Mouse (Mus musculus): ENCODE measurements around the gene Epha3.
A peak's percentile ranks its signal among the peaks of the same experiment; 100 is the strongest.

Epha3 gene

GRCm38 (mm10) chr16:63782101-63782500 is 81.9 kb downstream of the Epha3 start:
- DNase-seq = no peak

DNA sequence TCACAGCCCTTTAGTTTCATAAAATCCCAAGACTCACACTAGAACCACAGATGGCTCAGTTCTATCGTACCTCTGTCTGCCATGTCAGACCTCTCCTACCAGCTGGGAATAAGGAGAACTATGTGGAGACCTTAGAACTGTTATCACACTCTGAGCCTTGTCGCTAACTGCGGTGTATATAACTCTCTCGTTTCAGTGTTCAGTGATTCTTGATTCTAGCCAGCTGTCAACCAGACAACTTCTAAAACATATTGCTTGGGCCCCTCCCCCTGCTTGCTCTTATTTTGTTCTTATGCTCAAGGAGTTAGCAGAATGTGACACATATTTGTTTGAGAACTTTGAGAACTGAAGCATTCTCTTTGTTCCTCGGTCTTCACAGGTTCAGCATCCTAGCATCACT is 83.8 kb downstream of the Epha3 start:
- no peak for DNase-seq

DNA sequence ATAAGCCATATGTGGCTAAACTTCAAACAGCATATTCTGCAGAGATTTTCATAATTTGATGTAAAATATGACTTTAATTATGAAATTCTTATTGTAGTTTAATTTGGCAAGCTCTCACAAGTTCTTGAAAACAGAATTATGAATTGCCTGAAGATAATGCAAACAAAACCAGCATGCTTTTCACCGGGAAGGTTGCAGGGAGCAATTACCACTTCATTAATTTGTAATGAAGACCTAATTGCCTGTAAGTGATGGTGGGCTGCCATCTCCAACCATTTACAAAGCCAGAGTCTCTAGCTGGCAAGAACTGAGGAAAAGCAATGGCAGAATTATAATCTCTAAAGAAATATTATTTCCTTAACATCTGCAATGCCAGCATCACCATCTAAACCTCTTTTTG is 86.2 kb downstream of the Epha3 start:
- DNase-seq = no peak

GRCm38 (mm10) chr16:63772566-63772965 is 91.4 kb downstream of the Epha3 start:
- no peak for DNase-seq

GRCm38 (mm10) chr16:63767589-63767988 is 96.4 kb downstream of the Epha3 start:
- no peak for DNase-seq

GRCm38 (mm10) chr16:63761177-63761576 is 102.8 kb downstream of the Epha3 start:
- no peak for DNase-seq

- DNase-seq = no peak
Measured at GRCm38 (mm10) chr16:63760112-63760511, 103.9 kb downstream of the Epha3 start.

DNA sequence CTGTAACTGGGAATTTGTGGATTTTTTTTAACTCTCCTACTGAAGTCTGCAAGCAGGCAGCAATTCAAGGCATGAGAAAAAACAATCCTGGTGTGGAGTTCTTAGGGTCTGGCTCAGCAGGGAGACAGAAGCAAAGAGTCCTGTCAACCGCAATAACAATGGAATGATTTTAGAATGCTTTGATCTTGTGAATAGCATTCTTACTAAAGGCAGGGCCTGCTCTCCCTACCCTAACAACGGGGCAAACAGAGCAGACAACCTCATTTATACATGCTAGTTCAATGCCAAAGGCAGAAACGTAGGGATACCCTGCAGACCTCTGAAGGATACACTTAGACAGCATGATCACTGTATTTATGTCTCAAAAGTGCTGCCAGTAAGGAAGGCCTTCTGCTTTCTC is 110.9 kb downstream of the Epha3 start:
- DNase-seq = no peak

GRCm38 (mm10) chr16:63747817-63748216 is 116.2 kb downstream of the Epha3 start:
- no peak for DNase-seq

- DNase-seq = no peak
Measured at GRCm38 (mm10) chr16:63745465-63745864, 118.5 kb downstream of the Epha3 start.

DNA sequence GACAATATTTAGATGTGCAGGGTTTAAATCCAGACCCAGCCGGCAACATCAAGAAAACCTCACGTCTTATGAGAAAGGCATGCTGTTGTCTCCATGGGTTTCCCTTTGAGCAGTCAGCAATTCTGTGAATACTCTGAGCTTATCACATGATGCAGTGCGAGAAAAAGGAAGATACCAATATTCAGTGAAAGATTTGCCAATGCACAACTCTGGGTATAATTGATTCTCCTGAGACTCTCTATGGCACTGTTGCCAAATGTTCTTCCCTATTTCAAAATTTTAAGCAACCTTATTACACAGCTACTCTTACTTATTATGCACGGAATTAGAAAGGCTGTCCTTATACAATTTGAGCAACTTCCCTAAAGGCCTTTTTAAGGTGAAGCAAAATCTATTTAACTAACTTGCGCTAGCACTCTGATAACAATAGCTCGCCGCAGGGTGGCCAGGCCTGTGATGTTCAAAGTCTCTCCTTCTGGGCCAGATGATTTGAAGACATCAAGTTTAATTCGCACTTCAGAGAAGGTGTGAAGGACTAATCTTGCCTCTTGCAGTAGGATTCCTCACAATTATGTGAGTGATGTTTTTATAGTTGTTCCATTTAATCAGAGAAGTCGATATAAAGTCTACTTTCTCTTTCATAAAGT is 120.6 kb downstream of the Epha3 start:
- no peak for DNase-seq

- DNase-seq = no peak
Measured at GRCm38 (mm10) chr16:63719235-63719634, 144.7 kb downstream of the Epha3 start.

- DNase-seq = no peak
Measured at GRCm38 (mm10) chr16:63717317-63717716, 146.7 kb downstream of the Epha3 start.

- no peak for DNase-seq
Measured at GRCm38 (mm10) chr16:63706912-63707868, 156.8 kb downstream of the Epha3 start.

- DNase-seq = no peak
Measured at GRCm38 (mm10) chr16:63689371-63689770, 174.6 kb downstream of the Epha3 start.

- peak; percentile 3 for DNase-seq
Measured at GRCm38 (mm10) chr16:63684211-63684610, 179.8 kb downstream of the Epha3 start.

DNA sequence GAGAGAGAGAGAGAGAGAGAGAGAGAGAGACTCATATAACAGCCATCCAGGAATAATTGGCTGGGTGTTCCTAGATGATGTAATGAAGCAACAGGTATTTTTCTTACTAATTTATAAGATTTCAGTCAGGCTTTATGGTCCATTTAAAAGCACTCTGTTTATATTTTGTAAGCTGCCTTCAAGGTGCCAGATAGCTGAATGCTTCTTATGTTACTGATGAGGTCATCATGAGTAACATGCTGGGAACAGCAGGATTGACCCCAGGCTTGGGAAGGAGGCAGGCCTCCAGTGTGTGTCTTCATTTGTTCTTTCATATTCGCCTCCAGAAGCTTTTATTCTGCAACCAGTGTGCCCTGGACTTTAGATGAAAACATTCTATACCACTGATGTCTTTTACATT is 189.5 kb downstream of the Epha3 start:
- no peak for DNase-seq

DNA sequence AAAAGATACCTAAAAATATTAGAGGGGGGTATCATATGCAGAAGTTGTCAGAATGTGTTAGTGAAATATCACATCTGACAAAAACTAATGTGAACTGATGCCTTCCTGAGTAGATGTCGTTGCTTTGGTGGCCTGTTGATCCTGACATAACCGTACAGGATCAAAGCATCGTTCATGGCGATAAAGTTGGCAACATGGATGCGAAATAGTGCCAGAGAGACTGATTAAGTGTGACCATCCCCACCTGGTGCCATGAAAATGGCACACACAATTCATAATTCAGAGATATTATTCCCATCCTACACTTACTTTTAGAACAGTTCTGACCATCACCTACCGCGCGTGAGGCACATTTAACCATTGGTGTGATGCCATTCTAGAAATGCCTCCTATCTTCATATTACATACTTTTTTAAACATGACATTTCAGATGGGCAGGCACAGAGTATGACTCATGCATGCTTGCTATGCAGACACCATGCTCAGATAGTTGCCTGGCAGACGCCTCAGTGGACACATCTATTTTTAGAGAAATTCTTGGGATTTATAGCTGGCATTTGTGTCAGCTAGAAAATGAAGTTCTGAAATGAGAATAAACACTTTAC is 190.6 kb downstream of the Epha3 start:
- DNase-seq = no peak

DNA sequence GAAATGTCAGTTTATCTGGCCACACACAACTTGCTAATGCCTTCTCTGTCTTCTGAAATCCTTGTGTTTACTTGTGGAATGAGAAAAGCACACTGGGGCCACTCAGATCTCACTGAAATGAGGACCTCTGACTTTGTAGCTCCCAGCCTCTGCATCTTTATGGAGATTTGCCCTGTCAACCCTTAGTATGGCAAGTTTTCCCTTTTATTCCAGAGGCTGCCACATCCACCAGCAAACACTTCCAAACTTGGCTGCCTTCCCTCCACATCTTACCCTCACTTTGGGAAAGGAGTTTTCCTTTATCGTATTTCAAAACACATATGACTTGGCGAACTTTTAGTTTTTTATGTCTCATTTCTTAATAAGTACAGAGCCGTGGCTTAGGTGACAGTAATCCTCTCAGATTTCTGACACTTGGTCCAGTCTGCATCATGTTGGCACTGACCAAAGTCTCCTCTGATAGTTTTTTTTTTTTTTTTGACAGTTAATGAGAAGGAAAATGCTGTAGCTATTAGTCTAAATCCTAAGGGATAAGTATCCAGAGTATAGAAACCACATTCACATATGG is 198.0 kb downstream of the Epha3 start:
- DNase-seq = no peak

GRCm38 (mm10) chr16:63658302-63658974 is 205.5 kb downstream of the Epha3 start:
- no peak for DNase-seq

DNA sequence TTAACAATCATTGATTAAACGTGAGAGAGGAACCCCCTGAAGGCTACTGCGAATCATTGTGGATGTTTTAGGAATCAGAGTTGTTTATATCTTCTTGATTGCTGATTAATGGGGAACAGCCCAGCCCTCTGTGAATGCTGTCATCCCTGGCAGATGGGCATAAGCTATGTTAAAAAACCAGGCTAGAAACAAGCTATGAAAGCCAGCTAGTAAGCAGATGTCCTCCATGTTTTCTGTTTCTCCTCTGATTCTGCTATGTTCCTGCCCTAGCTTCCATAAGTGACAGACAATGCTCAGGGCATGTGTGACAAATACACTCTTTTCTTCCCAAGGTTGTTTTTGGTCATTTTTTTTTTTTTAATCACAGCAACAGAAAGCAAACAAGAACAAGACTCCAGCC is 206.2 kb downstream of the Epha3 start:
- DNase-seq = no peak

DNA sequence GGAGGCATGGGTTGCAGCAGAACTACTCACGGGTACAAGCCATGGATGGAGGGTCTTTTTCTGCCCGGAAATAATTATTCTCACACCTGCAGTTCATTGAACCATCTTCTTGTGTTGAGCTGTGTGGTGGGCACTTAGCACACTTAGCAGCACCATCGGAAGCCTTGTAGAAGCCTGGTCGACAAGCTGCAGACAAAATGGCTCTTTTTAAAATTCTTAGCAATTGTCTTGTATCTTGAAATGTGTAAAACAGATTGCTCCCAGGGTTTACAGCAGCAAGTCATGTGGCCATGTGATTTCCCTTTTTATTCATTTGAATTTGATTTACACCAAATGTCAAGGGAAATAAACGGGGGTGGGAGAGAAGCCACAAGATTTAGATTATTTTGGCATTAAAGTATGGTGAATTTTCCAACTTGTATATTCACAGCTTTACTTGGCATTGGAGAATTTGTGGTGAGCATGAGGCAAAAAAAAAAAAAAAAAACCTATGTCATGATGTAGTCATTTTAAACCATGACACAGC is 210.5 kb downstream of the Epha3 start:
- DNase-seq = no peak

DNA sequence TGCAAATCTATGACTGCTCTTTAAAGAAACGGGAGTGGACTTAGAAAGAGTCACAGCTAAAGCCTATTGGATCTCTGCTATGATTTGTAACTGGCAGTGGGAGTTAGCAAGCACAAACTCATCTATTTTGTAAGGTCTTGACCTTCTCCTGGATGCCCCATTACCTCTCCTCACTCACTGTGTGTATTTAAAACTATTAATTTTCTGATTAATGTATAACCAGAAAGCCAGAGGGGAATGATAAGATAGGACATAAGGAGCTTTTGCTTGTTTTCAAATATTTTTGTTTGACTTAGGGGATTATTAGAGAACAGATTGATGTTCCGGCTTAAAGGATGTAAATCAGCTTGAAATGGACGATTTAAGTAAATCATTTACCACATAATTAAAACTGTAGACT is 213.2 kb downstream of the Epha3 start:
- no peak for DNase-seq
